Mouse (Mus musculus) ovary, postnatal 10 days (tissue): ENCODE measurements around the gene Olfr522.

Experiments used
- DNase-seq: peaks from one replicate; pipeline ENCODE4 v3.0.0; 2022; ENCODE audit warnings: low spot score

Gene Olfr522

DNA sequence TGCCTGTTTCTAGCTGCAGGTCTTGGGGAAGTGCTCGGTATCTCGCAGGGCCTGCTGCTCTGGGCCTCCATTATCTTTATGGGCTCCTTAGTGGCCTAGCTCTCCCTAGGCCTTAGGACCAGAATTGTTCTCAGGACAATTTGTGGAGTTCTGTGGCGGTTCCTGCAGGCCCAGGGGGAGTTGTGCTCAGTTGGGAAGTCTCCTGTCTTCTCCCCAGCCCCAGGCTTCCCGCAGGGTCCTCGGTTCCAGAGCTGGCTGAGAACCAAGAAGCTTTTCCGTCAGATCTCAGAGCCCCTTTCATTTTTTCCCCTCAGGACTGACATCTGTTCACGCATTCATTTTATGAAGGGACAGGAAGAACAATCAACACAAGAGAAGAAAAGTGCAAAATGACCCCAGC is at the start of gene Olfr522:
Olfr522 (minus strand) TSS at position 101 of the 400 bp plus-strand sequence.
- DNase-seq: no peak

DNA sequence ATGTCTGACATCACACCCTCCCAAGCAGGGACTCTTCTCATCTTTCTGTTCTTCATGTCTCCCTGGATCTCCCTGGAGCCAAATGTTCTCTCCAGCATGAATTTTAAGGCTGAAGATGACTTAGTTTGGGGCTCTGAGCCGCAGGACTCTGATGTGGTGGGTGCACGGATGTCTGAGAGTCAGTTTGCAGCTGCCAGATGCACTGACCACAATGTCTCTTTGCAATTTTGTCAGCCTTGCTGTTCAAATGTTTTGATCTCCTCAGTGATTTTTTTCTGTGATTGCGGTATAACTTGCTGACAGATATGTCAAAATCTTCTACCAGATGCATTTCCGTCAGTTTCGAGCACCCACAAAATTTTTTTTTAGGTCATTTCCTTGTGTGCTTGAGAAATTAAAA is 49.3 kb upstream of the Olfr522 start:
- no peak for DNase-seq

DNA sequence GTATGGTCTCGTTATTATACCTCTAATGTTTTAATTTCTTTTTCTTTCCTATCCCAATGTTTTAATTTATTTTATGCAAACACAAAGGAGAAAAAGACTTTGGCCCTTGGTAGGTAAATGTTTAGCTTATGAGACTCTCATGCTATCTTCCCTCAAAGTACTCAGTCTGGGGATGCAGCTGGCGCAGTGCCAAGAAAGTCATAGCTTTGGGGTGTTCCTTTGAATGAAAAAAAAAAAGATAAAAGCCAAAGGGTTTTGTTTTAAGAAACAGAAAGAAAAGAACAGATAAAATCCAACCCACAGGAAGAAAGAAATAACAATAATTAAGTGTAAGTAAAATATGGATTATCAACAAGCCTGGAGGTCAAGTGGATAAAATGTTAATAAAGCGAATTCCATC is 44.1 kb upstream of the Olfr522 start:
- no peak for DNase-seq

DNA sequence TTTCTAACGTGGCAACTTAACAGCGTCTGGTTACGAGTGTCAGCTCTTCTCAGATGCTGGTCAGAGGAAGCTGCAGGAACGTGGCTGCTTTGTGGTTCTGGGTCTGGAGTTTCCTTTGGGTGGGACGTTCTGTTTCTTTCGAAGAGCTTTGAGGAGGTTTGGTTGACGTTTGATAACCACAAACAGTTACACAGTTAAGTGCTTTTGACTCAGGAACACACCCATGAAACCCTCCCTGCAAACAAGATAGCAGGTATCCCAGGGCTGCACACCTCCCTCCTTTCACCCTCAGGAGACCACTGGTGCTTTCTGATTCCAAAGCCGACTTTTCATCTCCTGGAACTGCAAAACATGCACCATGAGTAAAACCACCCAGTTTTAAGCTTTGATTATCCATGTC is 43.6 kb upstream of the Olfr522 start:
- DNase-seq: no peak

DNA sequence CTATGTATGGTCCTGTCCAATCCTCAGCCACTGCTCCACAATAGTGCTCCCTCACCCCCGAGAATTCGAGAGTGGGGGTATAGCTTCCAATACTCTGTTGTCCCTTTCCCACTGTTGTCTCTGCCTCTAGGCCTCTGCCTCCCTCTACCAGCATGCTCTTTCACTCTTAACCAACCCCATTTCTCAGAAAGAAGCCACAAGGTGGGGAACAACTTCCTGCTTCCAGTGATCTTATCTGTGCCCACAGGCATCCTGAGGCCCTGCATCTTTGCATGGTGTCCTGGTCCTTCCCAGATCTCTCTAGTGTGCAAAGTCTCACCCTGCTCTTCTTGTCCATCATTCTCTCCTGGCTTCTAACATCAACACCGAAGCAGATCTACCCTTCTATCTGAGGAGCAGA is 42.3 kb upstream of the Olfr522 start:
- DNase-seq: no peak

DNA sequence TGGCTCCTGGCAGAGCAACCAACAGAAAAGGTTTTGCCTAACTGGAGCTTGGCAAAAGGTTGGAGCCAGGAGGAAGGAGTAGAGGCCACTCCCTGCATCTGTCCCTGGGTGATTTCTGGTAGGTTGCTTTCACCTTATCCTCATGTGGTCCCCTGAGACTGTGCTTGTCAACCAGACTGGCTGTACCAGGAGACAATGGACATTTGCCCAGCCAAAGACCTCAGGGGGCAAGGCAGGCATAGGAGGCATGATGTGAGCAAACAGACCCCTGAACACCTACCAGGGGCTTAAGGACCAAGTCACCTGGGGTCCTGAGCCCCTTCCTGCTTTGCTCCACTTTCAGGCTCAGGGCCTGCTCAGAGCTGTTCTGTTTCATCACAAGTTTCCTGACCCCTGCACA is 41.3 kb upstream of the Olfr522 start, which contains the start of gene Olfr524:
Olfr524 (minus strand) TSS at position 101 of the 400 bp plus-strand sequence.
- DNase-seq: no peak

DNA sequence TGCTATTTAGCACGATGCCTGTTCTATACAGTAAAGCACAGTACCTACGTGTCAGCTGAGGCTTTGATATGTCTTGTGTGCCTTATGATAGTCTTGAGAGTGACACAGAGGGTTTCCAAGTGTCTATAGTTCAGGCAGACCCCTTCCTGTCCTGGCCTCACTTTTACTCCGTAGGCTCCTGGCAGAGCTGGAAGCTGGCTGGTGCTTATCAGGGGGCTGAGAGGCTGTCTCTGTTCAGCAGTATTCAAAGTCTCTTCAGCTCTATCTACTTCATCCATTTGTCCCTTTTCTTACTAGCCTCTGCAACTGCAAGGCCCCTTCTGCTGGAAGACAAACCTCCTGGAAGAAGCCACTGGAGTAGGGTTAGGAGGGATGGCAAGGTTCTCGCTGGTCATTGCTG is 36.5 kb upstream of the Olfr522 start:
- DNase-seq: no peak

DNA sequence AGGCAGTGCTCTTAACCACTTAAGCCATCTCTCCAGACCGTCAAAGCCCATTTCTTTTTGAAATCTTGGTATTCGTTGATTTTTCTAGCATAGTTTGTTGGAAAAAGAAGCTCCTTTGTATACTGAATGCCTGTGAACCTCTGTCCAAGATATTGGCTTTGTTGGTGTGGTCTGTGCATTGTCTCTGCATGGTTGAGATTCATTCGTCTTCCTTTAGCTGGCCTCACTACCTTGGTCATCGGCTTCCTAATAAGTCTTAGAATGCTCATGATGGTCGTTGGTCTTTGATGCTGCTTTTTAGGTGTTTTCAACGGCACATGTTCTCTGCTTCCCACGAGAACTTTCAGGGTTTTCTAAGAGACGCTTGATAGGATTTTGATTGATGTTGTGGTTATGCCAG is 31.4 kb upstream of the Olfr522 start:
- no peak for DNase-seq

DNA sequence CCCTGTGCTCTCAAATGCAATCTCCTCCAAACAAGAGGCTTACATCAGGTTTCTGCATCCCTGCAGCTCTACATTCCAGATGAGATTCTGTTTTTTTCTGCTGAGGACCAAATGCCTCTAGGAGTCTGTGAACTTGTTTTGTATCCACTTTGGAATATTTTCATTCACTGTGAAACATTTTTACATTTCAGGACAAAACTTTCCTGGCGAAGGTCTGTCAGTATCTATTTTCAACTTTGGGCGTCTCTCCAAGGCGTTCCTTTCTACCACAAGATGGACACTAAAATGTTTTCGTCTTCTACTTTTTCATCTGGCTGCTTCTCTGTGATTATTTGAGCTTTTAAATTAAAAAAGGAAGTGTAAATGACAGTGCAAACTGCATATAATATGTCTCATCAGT is 29.5 kb upstream of the Olfr522 start:
- no peak for DNase-seq

DNA sequence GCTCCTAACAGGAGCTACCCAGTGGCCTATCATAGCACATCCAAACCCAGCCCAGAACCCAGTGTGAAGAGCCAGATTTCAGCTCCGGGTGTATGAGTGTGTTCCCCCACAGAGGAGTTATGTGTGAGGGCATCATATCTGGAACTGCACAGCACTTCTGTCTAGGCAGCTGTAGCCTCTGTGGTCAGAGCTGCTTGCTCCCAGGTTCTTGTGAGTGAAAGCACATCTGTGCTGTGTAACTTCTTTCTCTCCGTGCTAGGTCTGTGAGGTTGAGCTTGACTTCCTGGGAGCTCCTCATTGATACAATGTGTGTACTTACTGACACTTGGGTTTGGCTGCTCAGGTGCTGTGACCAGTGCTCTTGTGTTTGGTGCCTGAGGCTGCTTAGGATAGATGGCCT is 28.3 kb upstream of the Olfr522 start:
- DNase-seq: no peak

DNA sequence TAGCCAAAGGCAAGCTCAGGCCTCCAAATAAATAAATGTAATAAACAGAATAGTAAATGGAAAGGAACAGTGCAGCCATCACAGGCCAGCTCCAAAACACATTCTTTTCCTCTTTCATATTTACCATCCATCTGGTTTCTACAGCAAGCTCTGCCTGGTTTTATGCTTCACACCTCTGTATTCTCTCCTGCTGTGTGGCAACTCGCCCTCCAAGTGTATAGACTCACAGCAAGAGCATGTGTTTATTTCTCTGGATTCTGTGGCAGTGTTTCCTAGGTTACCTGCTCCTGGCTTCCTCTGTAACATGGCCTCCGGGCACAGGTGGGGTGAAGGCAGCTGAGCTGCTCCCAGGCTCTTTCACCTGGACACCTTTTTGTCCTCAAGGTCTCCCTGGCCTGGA is 27.9 kb upstream of the Olfr522 start:
- DNase-seq: no peak

DNA sequence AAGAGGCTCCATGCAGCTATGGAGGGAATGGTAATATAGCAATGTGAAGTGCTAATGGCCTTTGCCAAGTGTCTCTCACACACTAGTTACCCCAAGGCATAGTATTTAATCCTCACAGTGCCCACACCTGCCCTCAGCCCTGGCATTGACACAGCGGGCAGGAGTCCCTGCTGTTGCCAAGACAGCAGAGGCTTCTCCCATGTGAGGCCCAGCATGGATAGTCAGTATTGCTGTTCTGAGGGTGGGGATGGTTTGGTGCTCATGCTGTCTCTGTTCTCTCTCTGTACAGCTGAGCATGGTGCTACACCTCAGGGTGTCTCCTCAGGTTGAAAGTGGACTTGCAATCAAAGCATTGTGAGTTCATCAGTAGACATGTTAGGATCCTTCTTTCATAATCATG is 25.9 kb upstream of the Olfr522 start:
- no peak for DNase-seq

DNA sequence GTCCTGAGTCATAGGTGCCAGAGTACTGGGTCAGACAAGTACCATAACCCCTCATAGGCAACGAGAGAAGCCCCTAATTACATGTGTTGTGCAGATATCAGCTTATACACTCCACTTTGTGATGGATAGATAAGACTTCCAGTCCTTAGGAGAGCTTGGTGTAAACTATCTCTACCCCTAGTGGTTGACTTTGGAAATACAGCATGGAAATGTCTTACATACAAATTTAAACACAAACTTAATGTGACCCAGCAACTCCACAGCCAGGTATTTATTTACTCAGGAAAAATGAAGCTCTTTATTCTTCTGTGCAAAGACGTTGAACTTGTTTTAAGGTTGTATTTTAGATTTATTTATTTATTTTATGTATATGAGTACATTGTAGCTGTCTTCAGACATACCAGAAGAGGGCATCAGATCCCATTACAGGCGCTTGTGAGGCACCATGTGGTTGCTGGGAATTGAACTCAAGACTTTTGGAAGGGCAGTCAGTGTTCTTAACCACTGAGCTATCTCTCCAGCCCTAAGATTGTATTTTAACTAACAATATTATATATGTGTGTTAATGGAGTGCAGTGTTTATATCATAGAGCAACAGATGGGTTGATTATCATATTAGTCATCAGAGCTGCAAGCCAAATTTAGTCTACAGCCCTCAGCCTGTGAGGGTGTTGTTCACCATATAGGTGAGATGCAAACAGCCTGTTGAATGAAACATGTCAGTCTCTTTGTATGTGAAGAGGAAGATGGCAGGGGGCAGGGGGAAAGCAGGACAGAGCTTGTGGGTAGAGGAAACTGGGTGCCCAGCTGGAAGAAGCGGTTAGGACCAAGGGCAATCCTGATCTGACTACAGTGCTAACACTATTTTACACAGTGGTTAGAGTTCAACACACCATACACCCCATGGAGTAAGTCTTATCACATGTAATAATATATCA is 24.1 kb upstream of the Olfr522 start:
- no peak for DNase-seq

DNA sequence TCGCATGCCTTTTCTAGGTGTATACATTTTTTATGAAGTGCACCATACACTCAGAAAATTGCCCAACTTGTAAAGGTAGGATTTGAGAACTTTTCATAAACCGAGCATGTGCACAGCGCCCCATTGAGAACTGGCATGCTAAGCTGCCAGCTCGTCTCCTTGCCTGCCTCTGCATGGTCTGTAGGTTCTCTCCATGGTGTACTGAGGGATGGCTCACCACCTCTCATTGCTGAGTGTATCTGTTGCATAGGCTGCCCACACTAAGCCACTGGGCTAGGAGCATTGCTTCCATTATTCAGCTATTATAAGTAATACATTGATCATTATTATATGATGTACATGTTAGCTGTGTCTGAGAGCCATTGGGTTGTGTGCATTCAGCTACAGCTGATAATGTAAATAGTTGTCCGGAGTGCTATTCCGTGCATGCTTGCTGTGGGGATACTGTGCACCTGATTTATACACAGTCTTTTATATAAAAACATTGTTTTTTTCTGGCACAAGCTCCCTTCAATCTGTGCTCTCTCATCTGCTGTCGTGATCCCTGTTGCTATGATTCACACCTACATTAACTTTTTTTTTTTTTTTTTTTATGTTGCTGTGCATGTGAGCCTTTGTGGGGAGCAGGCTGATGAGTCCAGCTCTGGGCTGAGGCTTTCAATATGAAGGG is 23.3 kb upstream of the Olfr522 start:
- no peak for DNase-seq

DNA sequence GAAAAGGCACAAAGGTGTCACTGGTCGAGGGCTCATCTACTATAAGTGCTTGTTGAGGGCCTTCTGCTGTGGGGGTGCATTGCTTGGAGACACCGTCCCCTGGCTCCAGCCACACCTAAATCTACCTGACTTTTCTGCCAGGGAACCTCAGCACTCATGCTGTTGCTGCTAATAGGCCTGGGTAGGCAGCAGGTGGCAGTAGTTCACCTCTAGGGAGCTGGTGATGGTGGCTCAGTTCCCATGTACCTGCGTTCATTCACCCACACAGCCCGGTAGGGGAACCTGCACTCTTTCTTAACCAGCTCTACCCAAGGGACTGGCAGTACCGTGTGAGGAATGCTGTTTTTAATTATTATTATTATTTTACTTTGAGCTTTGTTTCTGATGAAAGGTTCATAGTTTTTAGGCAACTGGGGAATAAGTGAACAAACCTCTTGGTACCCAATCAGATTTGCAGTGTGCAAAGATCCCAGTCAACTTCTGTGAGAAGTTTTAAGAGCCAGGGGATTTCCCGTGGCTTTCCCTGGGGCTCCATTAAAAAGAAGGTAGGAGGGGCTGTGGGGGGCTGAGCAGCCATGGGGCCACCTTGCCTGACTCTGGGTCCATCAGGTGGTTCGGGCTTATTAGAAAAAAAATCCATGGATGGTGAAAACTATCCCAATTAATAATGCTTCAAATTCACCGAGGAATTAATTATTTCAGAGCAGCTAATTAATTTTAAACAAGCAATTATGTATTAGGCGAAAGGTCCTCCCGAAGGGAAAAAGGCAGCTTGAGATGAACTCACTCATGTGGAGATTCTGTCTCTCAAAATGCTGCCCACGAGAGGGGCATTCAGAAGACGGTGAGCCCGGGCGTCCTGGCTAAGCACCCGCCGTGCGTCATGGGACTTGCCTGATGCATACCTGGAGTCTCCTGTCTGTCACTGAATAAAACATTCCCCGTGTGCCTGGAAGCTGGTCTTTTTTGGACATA is 22.4 kb upstream of the Olfr522 start:
- DNase-seq: no peak

DNA sequence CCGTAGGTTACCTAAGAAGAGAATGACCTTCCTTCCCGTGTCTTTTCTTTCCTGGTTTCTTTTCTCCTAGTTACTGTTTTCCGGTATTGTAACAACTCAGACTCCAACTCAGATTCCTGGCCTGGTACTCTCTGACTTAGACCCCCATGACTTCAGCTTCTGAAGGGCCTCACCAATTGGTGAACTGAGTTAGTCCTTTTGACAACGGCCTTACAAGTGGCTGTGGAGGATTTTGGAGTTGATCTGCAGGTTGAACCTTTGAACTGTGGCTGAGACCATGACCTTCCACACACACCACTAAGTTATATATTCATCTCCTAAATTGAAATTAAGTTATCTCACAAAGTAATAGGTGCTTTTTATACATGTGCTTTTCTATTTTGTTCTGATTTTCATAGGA is 19.6 kb upstream of the Olfr522 start:
- DNase-seq: no peak

DNA sequence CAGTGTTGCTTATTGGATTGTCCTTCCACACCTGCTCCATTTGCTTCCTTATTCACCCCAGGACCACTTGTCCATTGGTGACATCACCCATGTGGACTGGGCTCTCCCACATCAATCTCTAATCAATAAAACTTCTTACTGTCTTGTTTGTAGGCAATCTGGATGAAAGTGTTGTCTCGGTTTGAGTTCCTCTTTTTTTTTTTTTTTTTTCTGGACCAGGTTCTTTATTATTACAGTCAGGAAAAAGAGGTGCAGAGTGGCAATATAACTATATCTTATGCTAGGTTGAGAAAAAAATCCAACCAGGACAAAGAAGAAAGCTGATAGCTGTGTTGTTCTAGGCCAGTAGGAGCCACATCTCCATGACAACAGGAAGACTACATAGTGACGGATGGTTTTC is 16.1 kb upstream of the Olfr522 start:
- no peak for DNase-seq

DNA sequence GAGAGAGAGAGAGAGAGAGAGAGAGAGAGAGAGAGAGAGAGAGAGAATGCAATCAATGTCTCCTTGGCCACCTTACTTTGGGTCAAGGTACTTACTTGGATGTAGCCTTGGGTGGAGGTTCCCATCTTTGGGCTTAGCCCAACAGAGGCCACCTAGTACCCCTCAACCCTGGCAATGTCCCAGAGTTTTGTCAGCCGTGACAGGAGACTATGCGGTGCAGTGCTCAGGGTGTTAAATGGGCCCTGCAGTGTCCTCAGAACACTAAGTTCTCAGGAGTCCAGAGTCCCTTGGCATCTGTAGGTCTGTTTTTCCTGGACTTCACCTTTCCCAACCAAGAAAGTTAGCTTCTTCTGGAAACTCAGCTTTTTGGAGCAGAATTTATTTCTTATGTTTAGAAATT is 14.6 kb upstream of the Olfr522 start:
- no peak for DNase-seq

DNA sequence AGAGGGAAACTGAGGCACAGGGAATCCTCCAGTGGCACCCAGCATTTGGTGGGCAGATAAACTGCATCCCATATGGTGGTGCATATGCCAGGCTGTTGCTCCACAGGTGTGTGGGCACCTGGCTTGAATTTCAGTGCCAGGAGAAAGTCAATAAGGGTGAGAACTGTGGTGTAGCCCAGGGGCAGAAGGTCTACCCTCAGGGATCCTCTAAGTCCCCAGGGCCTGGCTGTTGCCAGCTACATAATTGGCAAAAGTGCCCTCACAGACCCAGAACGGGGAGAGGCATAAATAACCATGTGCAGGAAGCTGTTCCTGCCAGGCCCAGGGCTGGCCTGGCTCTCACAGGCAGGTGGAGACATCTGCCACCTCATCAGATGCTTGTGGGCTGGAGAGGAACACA is 8.4 kb upstream of the Olfr522 start, which contains the start of gene Olfr523:
Olfr523 (plus strand) TSS at position 282 of the 400 bp plus-strand sequence.
- DNase-seq: no peak

DNA sequence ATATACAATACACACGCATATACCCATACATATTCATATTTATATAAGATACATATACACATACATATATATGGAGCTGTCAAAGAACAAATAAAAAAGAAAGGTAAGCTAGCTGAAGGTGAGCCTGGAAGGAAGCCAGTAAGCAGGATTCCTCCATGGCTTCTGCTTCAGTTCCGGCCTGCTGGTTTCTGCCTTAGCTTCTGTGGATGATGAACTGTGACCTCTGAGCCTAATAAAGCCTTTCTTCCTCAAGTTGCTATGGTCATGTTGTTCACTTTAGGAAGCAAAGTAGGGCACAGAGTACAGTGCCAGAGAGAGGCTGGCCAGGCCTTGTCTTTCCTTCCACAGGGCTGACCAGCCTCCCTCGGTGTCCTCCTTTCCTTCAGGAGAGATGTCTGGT is 6.3 kb upstream of the Olfr522 start:
- DNase-seq: no peak

DNA sequence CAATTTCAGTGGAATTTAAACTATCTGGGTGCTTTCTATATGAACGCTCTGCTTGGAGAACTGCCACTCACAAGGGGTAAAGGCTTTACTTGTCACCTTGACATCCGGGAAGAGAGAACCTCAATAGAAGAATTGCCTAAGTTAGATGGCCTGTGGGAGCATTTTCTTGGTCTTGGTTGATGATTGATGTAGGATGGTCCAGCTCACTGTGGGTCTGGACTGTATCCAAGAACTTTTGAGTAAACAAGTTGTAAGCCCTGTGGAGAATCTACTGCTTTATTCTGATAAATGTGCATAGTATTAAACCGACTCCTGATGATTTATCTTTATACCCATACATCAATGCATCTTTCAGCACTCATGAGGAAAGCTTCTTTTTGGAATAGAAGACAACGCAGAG is 4.8 kb upstream of the Olfr522 start:
- DNase-seq: no peak

DNA sequence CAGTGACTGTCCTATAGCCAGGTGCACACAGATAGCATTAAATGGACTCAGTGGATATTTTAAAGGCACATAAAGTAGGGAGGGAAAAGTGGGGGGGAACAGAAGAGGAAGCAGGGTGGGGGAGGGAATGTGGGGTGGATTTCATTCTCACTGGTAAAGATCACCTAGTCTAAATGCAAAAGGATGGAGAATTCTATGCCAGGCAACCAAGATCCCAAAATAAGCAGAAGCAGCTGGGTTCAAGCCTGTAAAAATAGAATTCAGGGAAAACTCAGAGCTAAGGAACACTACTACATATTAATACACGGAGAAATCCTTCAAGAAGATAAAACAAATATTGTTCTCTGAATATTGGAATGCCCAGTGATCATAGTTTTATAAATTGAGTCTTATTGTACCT is 3.4 kb upstream of the Olfr522 start:
- no peak for DNase-seq
